Mouse (Mus musculus): ENCODE measurements around the gene Bod1. TPM values are rescaled to one million over a fixed set of nuclear protein-coding genes. Genes with fewer than 3 reads are reported as not detected.

Bod1 gene
- polyA plus RNA-seq (2015; fragmentation: Nextera tagmentation; extraction: Ambion mirVana), result 62.1 and 65.2 TPM in 2 replicates

- Histone ChIP-seq H3K4me3 (ENCODE audit: low read depth, low read length) (peak within 1 kb of the TSS; percentile 94), H3K27ac (replicated peaks) (peak within 1 kb of the TSS; percentile 82), H3K9me3 (ENCODE audit: control insufficient read depth, low read length) (no peaks in the 10 kb centered on the region), H3K36me3 (ENCODE audit: control insufficient read depth, insufficient read depth, low read length) (peaks cover 7% of the 10 kb centered on the region), H3K27me3 (ENCODE audit: control insufficient read depth, insufficient read depth, low read length) (no peaks in the 10 kb centered on the region), H3K4me1 (replicated peaks; ENCODE audit: control insufficient read depth, insufficient read depth) (no peaks in the 10 kb centered on the region), H3K4me2 (replicated peaks; ENCODE audit: low read depth) (peak within 1 kb of the TSS; percentile 74), H3K9ac (ENCODE audit: low read length) (peak within 1 kb of the TSS; percentile 97)
- DNase-seq (ENCODE audit: low spot score), result peak; percentile 94
- TF ChIP-seq EP300 (optimal IDR thresholded peaks at IDR 0.05) (no peak), CTCF (IDR thresholded peaks at IDR 0.05; ENCODE audit: low read depth) (no peak)
- ATAC-seq (ENCODE audit: low FRiP score, low TSS enrichment), result peak; percentile 96
- under 1% methylated on average over 74 of the region's 76 CpGs for WGBS
Measured at GRCm38 (mm10) chr11:31671354-31672169, at the start of gene Bod1. Gene Bod1, minus strand, starts transcription at chr11:31671885.

GRCm38 (mm10) chr11:31719090-31719489 is 47.4 kb upstream of the Bod1 start:
- H3K9me3 ChIP-seq (ENCODE audit: control insufficient read depth, low read length), result no peaks in the 10 kb centered on the region
- no peaks in the 10 kb centered on the region for H3K4me1 ChIP-seq (replicated peaks; ENCODE audit: control insufficient read depth, insufficient read depth)
- no peak for TF ChIP-seq CTCF (IDR thresholded peaks at IDR 0.05; ENCODE audit: low read depth)
- TF ChIP-seq EP300 (optimal IDR thresholded peaks at IDR 0.05), result no peak
- DNase-seq (ENCODE audit: low spot score) (no peak), ATAC-seq (ENCODE audit: low FRiP score, low TSS enrichment) (no peak)
- no peak overlapping the region for H3K27ac ChIP-seq (replicated peaks)
- no peaks in the 10 kb centered on the region for H3K27me3 ChIP-seq (ENCODE audit: control insufficient read depth, insufficient read depth, low read length)
- no peak overlapping the region for H3K9ac ChIP-seq (ENCODE audit: low read length)
- no peaks in the 10 kb centered on the region for H3K36me3 ChIP-seq (ENCODE audit: control insufficient read depth, insufficient read depth, low read length)
- H3K4me2 ChIP-seq (replicated peaks; ENCODE audit: low read depth), result no peak overlapping the region
- no peak overlapping the region for H3K4me3 ChIP-seq (ENCODE audit: low read depth, low read length)
- 81% methylated on average over 4 of the region's 4 CpGs for WGBS

GRCm38 (mm10) chr11:31717926-31718735 is 46.4 kb upstream of the Bod1 start:
- 64% methylated on average over 4 of the region's 4 CpGs for WGBS
- Histone ChIP-seq H3K4me2 (replicated peaks; ENCODE audit: low read depth) (no peak overlapping the region), H3K4me1 (replicated peaks; ENCODE audit: control insufficient read depth, insufficient read depth) (no peaks in the 10 kb centered on the region; the same call in 1 of the 2 replicates), H3K4me3 (ENCODE audit: low read depth, low read length) (no peak overlapping the region), H3K27me3 (ENCODE audit: control insufficient read depth, insufficient read depth, low read length) (no peaks in the 10 kb centered on the region), H3K9ac (ENCODE audit: low read length) (no peak overlapping the region), H3K36me3 (ENCODE audit: control insufficient read depth, insufficient read depth, low read length) (no peaks in the 10 kb centered on the region), H3K9me3 (ENCODE audit: control insufficient read depth, low read length) (no peaks in the 10 kb centered on the region), H3K27ac (replicated peaks) (no peak overlapping the region)
- no peak for TF ChIP-seq EP300 (optimal IDR thresholded peaks at IDR 0.05)
- TF ChIP-seq CTCF (IDR thresholded peaks at IDR 0.05; ENCODE audit: low read depth), result no peak
- DNase-seq (ENCODE audit: low spot score), result no peak
- no peak; the same call in 1 of the 2 replicates for ATAC-seq (ENCODE audit: low FRiP score, low TSS enrichment)

- Histone ChIP-seq H3K9ac (ENCODE audit: low read length) (no peak overlapping the region), H3K27ac (replicated peaks) (peak overlapping the region; percentile 35; the same call in 1 of the 2 replicates), H3K4me2 (replicated peaks; ENCODE audit: low read depth) (no peak overlapping the region), H3K9me3 (ENCODE audit: control insufficient read depth, low read length) (no peaks in the 10 kb centered on the region), H3K4me3 (ENCODE audit: low read depth, low read length) (no peak overlapping the region), H3K27me3 (ENCODE audit: control insufficient read depth, insufficient read depth, low read length) (no peaks in the 10 kb centered on the region), H3K36me3 (ENCODE audit: control insufficient read depth, insufficient read depth, low read length) (no peaks in the 10 kb centered on the region), H3K4me1 (replicated peaks; ENCODE audit: control insufficient read depth, insufficient read depth) (no peaks in the 10 kb centered on the region; the same call in 1 of the 2 replicates)
- peak; percentile 88 for ATAC-seq (ENCODE audit: low FRiP score, low TSS enrichment)
- peak; percentile 92 for DNase-seq (ENCODE audit: low spot score)
- WGBS, result 46% methylated on average over 6 of the region's 6 CpGs
- TF ChIP-seq CTCF (IDR thresholded peaks at IDR 0.05; ENCODE audit: low read depth), result peak; percentile 70
- TF ChIP-seq EP300 (optimal IDR thresholded peaks at IDR 0.05), result no peak
Measured at GRCm38 (mm10) chr11:31713641-31714121, 42.0 kb upstream of the Bod1 start.

GRCm38 (mm10) chr11:31713116-31713515 is 41.4 kb upstream of the Bod1 start:
- Histone ChIP-seq H3K9ac (ENCODE audit: low read length) (no peak overlapping the region), H3K27ac (replicated peaks) (no peak overlapping the region), H3K4me3 (ENCODE audit: low read depth, low read length) (no peak overlapping the region), H3K9me3 (ENCODE audit: control insufficient read depth, low read length) (no peaks in the 10 kb centered on the region), H3K27me3 (ENCODE audit: control insufficient read depth, insufficient read depth, low read length) (no peaks in the 10 kb centered on the region), H3K36me3 (ENCODE audit: control insufficient read depth, insufficient read depth, low read length) (no peaks in the 10 kb centered on the region), H3K4me1 (replicated peaks; ENCODE audit: control insufficient read depth, insufficient read depth) (no peaks in the 10 kb centered on the region; the same call in 1 of the 2 replicates), H3K4me2 (replicated peaks; ENCODE audit: low read depth) (no peak overlapping the region)
- TF ChIP-seq CTCF (IDR thresholded peaks at IDR 0.05; ENCODE audit: low read depth) (no peak), EP300 (optimal IDR thresholded peaks at IDR 0.05) (no peak)
- DNase-seq (ENCODE audit: low spot score), result no peak
- 64% methylated on average over 8 of the region's 8 CpGs for WGBS
- ATAC-seq (ENCODE audit: low FRiP score, low TSS enrichment), result no peak
